Mouse (Mus musculus) neural tube, embryonic 12.5 days (tissue): Measurements from ENCODE around the gene Smarca4. TPM values are rescaled to one million over a fixed set of nuclear protein-coding genes. Genes with fewer than 3 reads are reported as not detected.

Source experiments
- ATAC-seq: fragments of 200-750 bp; cut with Nextera tagmentation; 2 replicates; pipeline ENCODE4 v1.8.0; 2017; ENCODE audit warnings: low read depth, mild to moderate bottlenecking, moderate TSS enrichment, moderate library complexity; ENCODE audit not compliant: low FRiP score
- H3K27ac ChIP-seq: fragments of 300-500 bp; sonication (generic); 2 replicates; pipeline ENCODE4 v1.5.1; 2016
- H3K27me3 ChIP-seq: fragments of 300-500 bp; sonication (generic); replicated peaks from 2 replicates; pipeline ENCODE4 v1.6.1; 2016; ENCODE audit warnings: mild to moderate bottlenecking
- H3K36me3 ChIP-seq: fragments of 300-500 bp; sonication (generic); 2 replicates; pipeline ENCODE4 v1.6.1; 2016; ENCODE audit warnings: mild to moderate bottlenecking
- H3K4me1 ChIP-seq: fragments of 300-500 bp; sonication (generic); 2 replicates; pipeline ENCODE4 v1.6.1; 2016
- H3K4me2 ChIP-seq: fragments of 300-500 bp; sonication (generic); replicated peaks from 2 replicates; pipeline ENCODE4 v1.6.1; 2016; ENCODE audit warnings: mild to moderate bottlenecking
- H3K4me3 ChIP-seq: fragments of 300-500 bp; sonication (generic); 2 replicates; pipeline ENCODE4 v1.5.1; 2016
- H3K9ac ChIP-seq: fragments of 300-500 bp; sonication (generic); 2 replicates; pipeline ENCODE4 v1.6.1; 2016; ENCODE audit warnings: mild to moderate bottlenecking
- H3K9me3 ChIP-seq: fragments of 300-500 bp; sonication (generic); 2 replicates; pipeline ENCODE4 v1.6.1; 2016; ENCODE audit warnings: mild to moderate bottlenecking
- WGBS: fragments of 180-500 bp; shearing (Covaris S2); methylation state at CpG from one replicate; pipeline ENCODE4 v1.1.7; 2016; 5-methylcytosine and 5-hydroxymethylcytosine counted together
- polyA plus RNA-seq: library from polyadenylated mRNA; unstranded; fragments of >200 nt; fragmentation: Nextera tagmentation; extraction: Ambion mirVana; gene quantifications from 2 replicates; pipeline ENCODE4 v1.2.1, GENCODE M21; 2016

Smarca4 gene
- polyA plus RNA-seq, 1 experiment from 2014 or later, result 186 TPM

DNA sequence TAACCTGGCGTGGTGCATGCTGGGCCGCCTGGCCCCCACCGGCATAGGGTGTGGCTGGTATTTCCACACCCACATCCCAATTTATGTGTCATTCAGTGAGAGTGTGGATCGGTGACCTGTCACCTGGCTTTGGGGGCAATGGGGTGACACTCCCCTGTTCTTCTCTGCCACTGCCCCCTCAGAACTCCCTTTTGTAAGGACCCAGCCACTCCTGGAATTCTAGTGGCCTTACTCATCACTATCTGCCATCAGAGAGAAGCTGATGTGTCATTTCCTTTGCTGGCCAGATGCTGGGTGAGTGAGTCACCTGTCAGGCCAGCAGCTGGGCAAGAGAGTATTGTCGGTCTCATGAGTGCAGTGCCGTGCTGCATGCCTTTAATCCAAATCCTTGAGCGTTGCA lies 113.3 kb downstream of the Smarca4 start:
- H3K4me2 ChIP-seq, result no peak overlapping the region
- peaks cover 21% of the 10 kb centered on the region for H3K4me1 ChIP-seq
- no peak overlapping the region for H3K9ac ChIP-seq
- ATAC-seq, result no peak
- H3K27ac ChIP-seq, result no peak overlapping the region
- H3K27me3 ChIP-seq, result no peaks in the 10 kb centered on the region
- H3K36me3 ChIP-seq, result peaks cover 42% of the 10 kb centered on the region
- WGBS, result 92% methylated on average over 7 of the region's 7 CpGs
- H3K4me3 ChIP-seq, result no peak overlapping the region
- no peaks in the 10 kb centered on the region for H3K9me3 ChIP-seq

DNA sequence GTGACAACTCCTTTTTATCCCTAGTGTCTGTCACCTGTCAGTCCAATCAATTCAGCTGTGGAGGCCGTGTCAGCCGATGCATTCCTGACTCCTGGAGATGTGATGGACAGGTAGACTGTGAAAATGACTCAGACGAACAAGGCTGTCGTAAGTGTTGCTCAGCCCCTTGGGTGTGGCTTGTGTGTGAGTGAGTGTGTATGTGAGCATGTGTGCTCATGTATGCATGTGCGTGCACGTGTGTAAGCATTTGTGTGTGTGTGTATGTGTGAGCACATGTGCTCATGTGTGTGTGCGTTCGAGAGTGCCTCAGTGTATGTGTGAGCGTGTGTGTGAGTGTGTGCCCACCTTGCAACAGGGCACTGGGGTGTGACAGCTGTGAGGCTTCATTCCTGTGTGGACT lies 116.3 kb downstream of the Smarca4 start:
- no peak overlapping the region for H3K9ac ChIP-seq
- WGBS, result 96% methylated on average over 9 of the region's 9 CpGs
- H3K9me3 ChIP-seq, result no peaks in the 10 kb centered on the region
- H3K36me3 ChIP-seq, result peaks cover 67% of the 10 kb centered on the region
- no peak overlapping the region for H3K4me3 ChIP-seq
- no peak overlapping the region for H3K27ac ChIP-seq
- no peak for ATAC-seq
- no peaks in the 10 kb centered on the region for H3K27me3 ChIP-seq
- H3K4me1 ChIP-seq, result no peaks in the 10 kb centered on the region
- H3K4me2 ChIP-seq, result no peak overlapping the region

DNA sequence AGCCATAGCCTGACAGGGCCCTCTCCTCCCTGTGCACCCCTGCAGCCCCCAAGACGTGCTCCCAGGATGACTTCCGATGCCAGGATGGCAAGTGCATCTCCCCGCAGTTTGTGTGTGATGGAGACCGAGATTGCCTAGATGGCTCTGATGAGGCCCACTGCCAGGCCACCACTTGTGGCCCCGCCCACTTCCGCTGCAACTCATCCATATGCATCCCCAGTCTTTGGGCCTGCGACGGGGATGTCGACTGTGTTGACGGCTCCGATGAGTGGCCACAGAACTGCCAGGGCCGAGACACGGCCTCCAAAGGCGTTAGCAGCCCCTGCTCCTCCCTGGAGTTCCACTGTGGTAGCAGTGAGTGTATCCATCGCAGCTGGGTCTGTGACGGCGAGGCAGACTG lies 117.5 kb downstream of the Smarca4 start:
- Histone ChIP-seq H3K4me3 (no peak overlapping the region), H3K4me1 (no peaks in the 10 kb centered on the region), H3K27ac (no peak overlapping the region), H3K9ac (no peak overlapping the region), H3K9me3 (no peaks in the 10 kb centered on the region), H3K36me3 (peaks cover 76% of the 10 kb centered on the region), H3K27me3 (no peaks in the 10 kb centered on the region), H3K4me2 (no peak overlapping the region)
- 84% methylated on average over 17 of the region's 17 CpGs for WGBS
- ATAC-seq, result no peak

DNA sequence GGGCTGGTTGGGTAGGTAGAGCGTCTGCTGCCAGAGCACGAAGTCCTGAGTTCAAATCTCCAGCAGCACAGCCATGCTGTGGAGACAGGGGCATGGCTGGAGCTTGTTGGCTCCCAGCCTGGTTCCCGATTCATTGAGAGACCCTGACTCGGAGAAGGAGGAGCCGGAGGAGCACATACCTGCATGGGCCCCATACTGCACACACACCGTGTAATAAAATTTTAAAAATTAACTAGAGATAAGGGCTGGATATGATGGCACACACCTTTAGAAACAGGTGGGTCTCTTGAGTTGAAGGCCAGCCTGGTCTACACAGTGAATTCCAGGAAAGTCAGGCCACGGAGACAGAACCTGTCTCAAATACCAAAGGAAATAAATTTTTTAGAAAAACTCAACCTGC lies 118.0 kb downstream of the Smarca4 start:
- Histone ChIP-seq H3K4me3 (no peak overlapping the region), H3K9me3 (no peaks in the 10 kb centered on the region), H3K4me2 (no peak overlapping the region), H3K27me3 (no peaks in the 10 kb centered on the region), H3K4me1 (no peaks in the 10 kb centered on the region), H3K9ac (no peak overlapping the region), H3K36me3 (peaks cover 81% of the 10 kb centered on the region), H3K27ac (no peak overlapping the region)
- WGBS, result 94% methylated on average over 7 of the region's 7 CpGs
- no peak for ATAC-seq

DNA sequence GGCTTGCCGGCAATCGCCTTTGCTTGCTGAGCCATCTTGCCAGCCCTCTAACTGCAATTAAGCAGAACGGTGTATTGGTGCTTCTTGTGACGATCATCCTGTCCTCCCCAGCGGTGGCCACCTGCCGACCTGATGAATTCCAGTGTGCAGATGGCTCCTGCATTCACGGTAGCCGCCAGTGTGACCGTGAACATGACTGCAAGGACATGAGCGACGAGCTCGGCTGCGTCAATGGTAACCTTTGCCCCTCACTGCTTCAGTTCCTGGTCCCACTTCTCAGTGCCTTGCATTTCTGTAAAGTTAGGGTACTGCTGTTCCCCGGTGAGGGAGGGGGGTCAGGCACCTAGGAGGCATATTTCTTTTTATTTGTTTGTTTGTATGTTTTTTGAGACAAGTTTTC lies 119.2 kb downstream of the Smarca4 start:
- Histone ChIP-seq H3K36me3 (peaks cover 90% of the 10 kb centered on the region), H3K27me3 (no peaks in the 10 kb centered on the region), H3K4me3 (no peak overlapping the region), H3K27ac (no peak overlapping the region), H3K4me1 (no peaks in the 10 kb centered on the region), H3K9me3 (no peaks in the 10 kb centered on the region), H3K4me2 (no peak overlapping the region), H3K9ac (no peak overlapping the region)
- WGBS, result 86% methylated on average over 14 of the region's 14 CpGs
- no peak for ATAC-seq

DNA sequence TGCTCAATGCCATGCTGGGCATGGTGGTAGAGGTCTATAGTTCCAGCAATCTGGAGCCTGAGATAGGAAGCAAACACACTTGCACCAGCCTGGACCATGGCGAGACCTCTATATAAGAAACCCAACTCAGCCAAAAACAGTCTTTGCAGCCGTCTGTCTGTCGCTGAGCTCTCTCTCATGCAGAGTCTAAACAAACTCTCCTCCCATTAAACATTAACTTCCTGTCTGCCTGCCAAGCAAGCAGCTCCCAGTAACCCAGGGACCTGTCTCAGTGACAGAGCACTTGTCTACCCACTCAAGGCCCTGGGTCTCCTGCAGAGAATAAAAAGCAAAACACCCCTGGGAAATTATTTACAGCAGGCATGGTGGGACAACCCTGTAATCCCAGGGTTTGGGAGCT lies 120.6 kb downstream of the Smarca4 start:
- WGBS, result 80% methylated on average over 3 of the region's 3 CpGs
- ATAC-seq, result no peak

DNA sequence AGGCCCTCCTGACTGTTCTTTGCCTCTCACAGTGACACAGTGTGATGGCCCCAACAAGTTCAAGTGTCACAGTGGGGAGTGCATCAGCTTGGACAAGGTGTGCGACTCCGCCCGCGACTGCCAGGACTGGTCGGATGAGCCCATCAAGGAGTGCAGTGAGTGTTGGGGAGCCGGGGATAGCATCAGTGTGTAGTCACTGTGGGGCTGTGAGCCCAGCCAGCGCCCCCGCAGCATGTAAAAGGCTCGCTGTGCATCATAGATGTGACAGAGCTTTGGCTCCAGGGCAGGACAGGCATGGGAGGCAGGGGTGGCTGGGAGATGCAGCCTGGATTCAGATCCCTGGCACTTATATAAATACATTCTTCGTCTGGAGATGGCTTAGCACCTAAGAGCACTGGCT lies 121.2 kb downstream of the Smarca4 start:
- 95% methylated on average over 10 of the region's 10 CpGs for WGBS
- Histone ChIP-seq H3K36me3 (peaks cover 88% of the 10 kb centered on the region), H3K9me3 (no peaks in the 10 kb centered on the region), H3K4me2 (no peak overlapping the region), H3K4me3 (no peak overlapping the region), H3K27me3 (no peaks in the 10 kb centered on the region), H3K9ac (no peak overlapping the region), H3K4me1 (no peaks in the 10 kb centered on the region), H3K27ac (no peak overlapping the region)
- ATAC-seq, result no peak

More for the DNA sequence above, 120.6 kb downstream of the Smarca4 start:
- Histone ChIP-seq H3K36me3 (peaks cover 88% of the 10 kb centered on the region), H3K4me2 (no peak overlapping the region), H3K27ac (no peak overlapping the region), H3K27me3 (no peaks in the 10 kb centered on the region), H3K4me3 (no peak overlapping the region), H3K4me1 (no peaks in the 10 kb centered on the region), H3K9me3 (no peaks in the 10 kb centered on the region), H3K9ac (no peak overlapping the region)

DNA sequence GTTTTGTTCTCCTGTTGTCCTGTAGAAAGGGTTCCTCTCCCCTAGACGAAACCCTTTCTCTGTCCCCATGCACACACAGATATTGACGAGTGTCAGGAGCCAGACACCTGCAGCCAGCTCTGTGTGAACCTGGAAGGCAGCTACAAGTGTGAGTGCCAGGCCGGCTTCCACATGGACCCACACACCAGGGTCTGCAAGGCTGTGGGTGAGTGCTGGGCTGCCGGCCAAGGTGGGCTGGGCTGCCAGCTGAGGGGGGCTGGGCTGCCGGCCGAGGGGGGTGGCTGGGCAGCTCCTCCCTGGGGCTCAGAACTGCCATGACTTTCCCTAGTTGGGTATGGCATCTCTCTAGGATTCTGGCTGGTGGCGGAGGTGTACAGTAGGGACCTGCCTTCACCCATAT lies 122.8 kb downstream of the Smarca4 start:
- no peak overlapping the region for H3K27ac ChIP-seq
- no peak for ATAC-seq
- no peaks in the 10 kb centered on the region for H3K27me3 ChIP-seq
- no peaks in the 10 kb centered on the region for H3K4me1 ChIP-seq
- no peak overlapping the region for H3K4me3 ChIP-seq
- H3K36me3 ChIP-seq, result peaks cover 83% of the 10 kb centered on the region
- 92% methylated on average over 7 of the region's 7 CpGs for WGBS
- no peak overlapping the region for H3K4me2 ChIP-seq
- H3K9ac ChIP-seq, result no peak overlapping the region
- no peaks in the 10 kb centered on the region for H3K9me3 ChIP-seq

DNA sequence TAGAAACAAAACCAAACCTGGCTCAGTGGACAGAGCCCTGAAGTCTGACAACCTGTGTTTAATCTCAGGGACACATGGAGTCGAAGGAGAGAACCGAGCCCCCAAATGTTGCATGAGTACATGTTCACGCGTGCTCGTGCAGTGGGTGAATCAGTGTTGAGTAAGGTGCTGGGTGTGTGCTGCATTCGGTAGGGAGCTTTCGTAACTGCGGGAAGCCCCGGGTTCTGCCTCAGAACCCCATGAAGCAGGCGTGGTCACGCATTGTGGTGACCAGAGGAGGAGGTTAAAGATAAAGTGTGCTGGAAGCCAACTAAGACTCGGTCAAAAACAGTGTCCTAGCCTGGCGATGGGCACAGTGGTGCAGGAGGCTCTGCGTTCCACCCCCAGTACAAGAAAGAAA lies 124.5 kb downstream of the Smarca4 start:
- Histone ChIP-seq H3K9me3 (no peaks in the 10 kb centered on the region), H3K4me2 (no peak overlapping the region), H3K36me3 (peaks cover 83% of the 10 kb centered on the region), H3K4me3 (no peak overlapping the region), H3K27me3 (no peaks in the 10 kb centered on the region), H3K27ac (no peak overlapping the region), H3K4me1 (no peaks in the 10 kb centered on the region), H3K9ac (no peak overlapping the region)
- 96% methylated on average over 14 of the region's 14 CpGs for WGBS
- ATAC-seq, result no peak

DNA sequence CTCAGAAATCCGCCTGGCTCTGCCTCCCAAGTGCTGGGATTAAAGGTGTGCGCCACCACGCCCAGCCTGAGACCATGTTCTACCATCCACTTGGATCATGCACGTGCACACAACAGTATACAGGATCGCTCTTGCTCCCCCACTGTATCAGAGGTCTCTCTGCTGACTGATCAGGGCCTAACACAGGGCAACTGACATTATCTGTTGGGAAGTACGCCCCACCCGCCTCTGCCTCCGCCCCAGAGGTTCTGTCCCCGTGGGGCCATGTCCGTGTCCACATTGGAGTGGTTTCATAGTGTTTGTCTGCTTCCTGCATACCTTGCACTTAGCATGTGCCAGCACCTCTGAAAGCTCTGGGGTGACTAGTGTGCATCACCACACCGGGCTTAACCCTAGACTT lies 125.5 kb downstream of the Smarca4 start:
- Histone ChIP-seq H3K4me2 (no peak overlapping the region), H3K9ac (no peak overlapping the region), H3K9me3 (no peaks in the 10 kb centered on the region), H3K4me3 (no peak overlapping the region), H3K27ac (no peak overlapping the region), H3K27me3 (no peaks in the 10 kb centered on the region), H3K4me1 (no peaks in the 10 kb centered on the region), H3K36me3 (peaks cover 88% of the 10 kb centered on the region)
- WGBS, result 97% methylated on average over 11 of the region's 11 CpGs
- ATAC-seq, result no peak

DNA sequence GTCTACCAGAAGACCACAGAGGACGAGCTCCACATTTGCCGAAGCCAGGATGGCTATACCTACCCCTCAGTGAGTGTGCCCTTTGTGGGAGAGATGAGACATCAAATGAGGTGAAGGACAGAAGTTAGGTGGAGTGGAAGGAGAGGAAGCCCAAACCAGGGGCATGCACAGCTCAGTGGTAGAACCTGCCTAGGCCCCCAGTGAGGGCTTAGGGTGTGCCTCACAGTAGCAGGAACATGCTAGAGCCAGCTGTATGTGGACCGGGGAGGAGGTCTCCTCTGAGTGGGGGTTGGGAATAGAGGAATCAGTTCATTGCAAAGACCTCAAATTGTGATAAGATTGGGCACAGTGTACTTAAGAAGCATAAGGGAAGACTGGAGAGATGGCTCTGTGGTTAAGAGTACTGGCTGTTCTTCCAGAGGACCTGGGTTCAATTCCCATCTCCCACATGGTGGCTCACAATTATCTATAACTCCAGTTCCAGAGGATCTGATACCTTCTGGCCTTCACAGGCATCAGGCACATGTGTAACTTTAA lies 131.3 kb downstream of the Smarca4 start:
- Histone ChIP-seq H3K27me3 (no peaks in the 10 kb centered on the region), H3K27ac (no peak overlapping the region), H3K9ac (no peak overlapping the region), H3K4me3 (no peak overlapping the region), H3K9me3 (no peaks in the 10 kb centered on the region; the same call in 1 of the 2 replicates), H3K36me3 (peaks cover 77% of the 10 kb centered on the region), H3K4me2 (no peak overlapping the region), H3K4me1 (no peaks in the 10 kb centered on the region)
- no peak for ATAC-seq
- 92% methylated on average over 3 of the region's 3 CpGs for WGBS

DNA sequence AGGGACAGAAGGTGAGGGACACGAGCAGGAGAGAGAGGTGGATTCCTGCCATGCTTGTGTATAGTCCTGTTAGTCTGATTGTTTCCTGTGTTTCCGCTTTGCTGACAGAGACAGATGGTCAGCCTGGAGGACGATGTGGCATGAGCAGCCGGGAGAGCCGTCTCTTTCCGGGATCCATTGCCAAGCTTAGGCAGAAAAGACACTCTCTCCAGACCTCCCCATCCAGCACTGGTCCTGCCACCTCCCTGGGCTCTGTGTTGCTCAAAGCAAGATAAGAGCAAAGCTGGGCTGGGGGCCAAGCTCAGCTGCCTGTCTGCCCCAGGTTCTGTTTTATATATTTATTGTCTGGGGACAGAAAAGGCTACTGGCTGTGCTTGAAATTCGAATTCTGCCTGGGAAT lies 132.1 kb downstream of the Smarca4 start:
- WGBS, result 76% methylated on average over 7 of the region's 7 CpGs
- no peak for ATAC-seq
- Histone ChIP-seq H3K4me3 (no peak overlapping the region), H3K4me1 (no peaks in the 10 kb centered on the region), H3K27ac (no peak overlapping the region), H3K4me2 (no peak overlapping the region), H3K9ac (no peak overlapping the region), H3K27me3 (no peaks in the 10 kb centered on the region), H3K36me3 (peaks cover 70% of the 10 kb centered on the region), H3K9me3 (no peaks in the 10 kb centered on the region; the same call in 1 of the 2 replicates)

DNA sequence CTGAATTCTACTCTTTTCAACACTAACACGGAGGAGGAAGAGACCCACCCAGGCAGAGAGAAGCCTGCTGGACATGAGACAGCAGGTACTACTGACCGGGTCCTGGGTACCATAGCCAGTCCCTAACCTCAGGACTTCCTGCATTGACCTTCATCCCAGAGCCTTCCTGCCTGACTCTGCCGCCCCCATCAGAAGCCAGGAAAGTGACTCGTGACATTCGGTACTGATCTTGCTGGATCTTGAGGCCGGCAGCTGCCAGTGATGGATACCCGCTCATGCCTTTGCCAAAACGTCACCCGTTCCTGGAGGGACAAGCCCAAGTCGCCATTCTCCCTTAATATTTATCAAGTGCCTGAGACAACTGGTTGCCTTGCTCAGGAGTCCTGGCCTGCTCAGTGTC lies 132.5 kb downstream of the Smarca4 start:
- H3K4me1 ChIP-seq, result no peaks in the 10 kb centered on the region
- no peaks in the 10 kb centered on the region; the same call in 1 of the 2 replicates for H3K9me3 ChIP-seq
- H3K4me3 ChIP-seq, result no peak overlapping the region
- H3K27me3 ChIP-seq, result no peaks in the 10 kb centered on the region
- no peak overlapping the region for H3K9ac ChIP-seq
- H3K36me3 ChIP-seq, result peaks cover 69% of the 10 kb centered on the region
- no peak for ATAC-seq
- H3K4me2 ChIP-seq, result no peak overlapping the region
- H3K27ac ChIP-seq, result no peak overlapping the region
- WGBS, result 90% methylated on average over 10 of the region's 10 CpGs
